Mouse (Mus musculus): Measurements from ENCODE around the gene Drd3. TPM values are rescaled to one million over a fixed set of nuclear protein-coding genes. Genes with fewer than 3 reads are reported as not detected.

The Drd3 gene
- polyA plus RNA-seq, 1 experiment from 2014 or later: not detected

DNA sequence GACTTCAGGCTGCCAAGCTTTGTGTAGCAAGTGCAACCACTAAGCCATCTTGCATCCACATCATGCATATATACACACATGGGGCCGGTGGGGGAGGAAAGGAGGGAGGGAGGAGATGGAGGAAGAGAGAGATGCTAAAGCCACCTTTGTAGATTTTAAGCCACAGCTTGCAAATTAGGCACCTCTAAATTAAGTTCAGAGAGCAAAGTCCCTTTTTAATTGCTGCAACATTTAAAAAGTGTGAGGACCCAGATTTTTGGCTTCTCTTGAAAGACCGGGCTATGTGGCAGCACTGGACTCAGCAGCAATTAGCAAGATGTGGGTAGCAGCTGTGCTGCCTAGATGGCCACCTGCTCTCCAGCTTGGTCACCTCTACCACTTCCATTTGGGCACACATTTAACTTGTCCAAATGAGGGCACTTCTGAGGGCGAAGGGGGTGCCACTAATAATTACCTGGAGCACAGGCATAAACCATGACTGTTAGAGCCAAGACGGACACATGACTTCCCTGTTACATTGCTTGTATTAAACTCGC, 105.2 kb downstream of the Drd3 start:
- Histone ChIP-seq H3K36me3 (peaks cover 20% of the 10 kb centered on the region), H3K9me3 (no peaks in the 10 kb centered on the region), H3K4me2 (no peak overlapping the region), H3K4me1 (no peaks in the 10 kb centered on the region), H3K4me3 (no peak overlapping the region), H3K27me3 (no peaks in the 10 kb centered on the region), H3K27ac (no peak overlapping the region), H3K9ac (no peak overlapping the region)
- WGBS: 74% methylated on average over 5 of the region's 5 CpGs
- ATAC-seq (ENCODE audit: insufficient number of reproducible peaks, insufficient read depth, low FRiP score, low TSS enrichment, low read depth): no peak

GRCm38 (mm10) chr16:43860624-43861023, 106.8 kb downstream of the Drd3 start:
- no peaks in the 10 kb centered on the region for H3K27me3 ChIP-seq
- no peak for ATAC-seq (ENCODE audit: insufficient number of reproducible peaks, insufficient read depth, low FRiP score, low TSS enrichment, low read depth)
- 76% methylated on average over 6 of the region's 6 CpGs for WGBS
- H3K27ac ChIP-seq: no peak overlapping the region
- H3K9ac ChIP-seq: no peak overlapping the region
- H3K4me2 ChIP-seq: no peak overlapping the region
- no peaks in the 10 kb centered on the region for H3K4me1 ChIP-seq
- no peak overlapping the region for H3K4me3 ChIP-seq
- H3K36me3 ChIP-seq: peaks cover 25% of the 10 kb centered on the region
- H3K9me3 ChIP-seq: no peaks in the 10 kb centered on the region

GRCm38 (mm10) chr16:43869805-43870204, 116.0 kb downstream of the Drd3 start:
- Histone ChIP-seq H3K9me3 (no peaks in the 10 kb centered on the region), H3K36me3 (peaks cover 53% of the 10 kb centered on the region), H3K9ac (no peak overlapping the region), H3K27me3 (no peaks in the 10 kb centered on the region), H3K27ac (peak overlapping the region; percentile 28; the same call in 1 of the 2 replicates), H3K4me2 (no peak overlapping the region), H3K4me1 (peaks cover 9% of the 10 kb centered on the region; the same call in 1 of the 2 replicates), H3K4me3 (no peak overlapping the region)
- no peak for ATAC-seq (ENCODE audit: insufficient number of reproducible peaks, insufficient read depth, low FRiP score, low TSS enrichment, low read depth)

- no peak overlapping the region for H3K9ac ChIP-seq
- no peak overlapping the region for H3K4me3 ChIP-seq
- peaks cover 9% of the 10 kb centered on the region; the same call in 1 of the 2 replicates for H3K4me1 ChIP-seq
- no peaks in the 10 kb centered on the region for H3K9me3 ChIP-seq
- 91% methylated on average over 7 of the region's 7 CpGs for WGBS
- no peaks in the 10 kb centered on the region for H3K27me3 ChIP-seq
- no peak for ATAC-seq (ENCODE audit: insufficient number of reproducible peaks, insufficient read depth, low FRiP score, low TSS enrichment, low read depth)
- H3K4me2 ChIP-seq: no peak overlapping the region
- H3K36me3 ChIP-seq: peaks cover 69% of the 10 kb centered on the region
- no peak overlapping the region for H3K27ac ChIP-seq
Measured at GRCm38 (mm10) chr16:43871419-43871818, 117.6 kb downstream of the Drd3 start.

Small RNAs within 50 kb of the gene (microRNA-seq; reads per million reads assigned to microRNA genes)
- not detected for gene Gm25996

Other genes starting within 250 kb of the Drd3 start
- gene Tigit, start 89.9 kb upstream of the Drd3 start, polyA plus RNA-seq (2015; fragmentation: Nextera tagmentation; extraction: Ambion mirVana): not detected in 2 replicates
- 16.4 and 18.7 TPM in 2 replicates for gene Ccdc191, start 135.8 kb downstream of the Drd3 start, polyA plus RNA-seq (2015; fragmentation: Nextera tagmentation; extraction: Ambion mirVana)
- 36.6 and 37.5 TPM in 2 replicates for gene Qtrt2, start 172.8 kb downstream of the Drd3 start, polyA plus RNA-seq (2015; fragmentation: Nextera tagmentation; extraction: Ambion mirVana)
- gene Zdhhc23, start 225.8 kb downstream of the Drd3 start, polyA plus RNA-seq (2015; fragmentation: Nextera tagmentation; extraction: Ambion mirVana): 0.84 TPM in 2 replicates

Measured in embryonic facial prominence, embryonic 13.5 days (tissue).